Mouse (Mus musculus): ENCODE data around the gene Dock10.

- TF ChIP-seq GATA1 (IDR thresholded peaks at IDR 0.05; ENCODE audit: borderline replicate concordance, low read length), result no peak
- no peak for TF ChIP-seq FLI1 (IDR thresholded peaks at IDR 0.05; ENCODE audit: low read length)
Measured at GRCm38 (mm10) chr1:80625371-80625770, 133.0 kb downstream of the Dock10 start.
